Mouse (Mus musculus) left cerebral cortex, adult 11 months (tissue): ENCODE data around the gene Hoxd9.

ENCODE experiments used
- DNase-seq: peaks from one replicate; pipeline ENCODE4 v3.0.0; 2022; ENCODE audit warnings: low spot score

Gene Hoxd9

DNA sequence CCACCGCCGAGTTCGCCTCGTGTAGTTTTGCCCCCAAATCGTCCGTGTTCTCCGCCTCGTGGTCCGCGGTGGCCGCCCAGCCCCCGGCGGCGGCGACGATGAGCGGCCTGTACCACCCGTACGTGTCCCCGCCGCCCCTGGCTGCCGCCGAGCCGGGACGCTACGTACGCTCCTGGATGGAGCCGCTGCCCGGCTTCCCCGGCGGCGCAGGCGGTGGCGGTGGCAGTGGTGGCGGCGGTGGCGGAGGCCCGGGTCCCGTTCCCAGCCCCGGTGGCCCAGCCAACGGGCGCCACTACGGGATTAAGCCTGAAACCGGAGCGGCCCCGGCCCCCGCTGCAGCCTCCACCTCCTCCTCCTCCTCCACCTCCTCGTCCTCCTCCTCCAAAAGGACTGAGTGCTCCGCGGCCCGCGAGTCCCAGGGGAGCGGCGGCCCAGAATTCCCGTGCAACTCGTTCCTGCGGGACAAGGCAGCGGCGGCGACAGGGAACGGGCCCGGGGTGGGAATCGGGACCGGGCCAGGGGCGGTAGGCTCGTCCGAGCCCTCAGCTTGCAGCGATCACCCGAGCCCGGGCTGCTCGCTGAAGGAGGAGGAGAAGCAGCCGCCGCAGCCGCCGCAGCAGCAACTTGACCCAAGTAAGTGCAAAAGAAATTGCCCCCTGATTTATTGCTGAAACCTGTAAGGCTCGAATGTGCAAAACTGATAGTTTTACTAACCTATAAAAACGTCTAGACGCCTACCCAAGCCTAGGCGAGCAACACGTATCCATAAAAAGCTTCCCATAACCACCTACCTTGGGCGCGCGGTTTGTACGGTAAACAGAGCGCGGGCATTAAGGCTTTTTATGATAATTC lies 900 bp downstream of the Hoxd9 start:
- DNase-seq: no peak

- no peak for DNase-seq
Observed at GRCm38 (mm10) chr2:74699053-74699430, 1.5 kb downstream of the Hoxd9 start.

- no peak for DNase-seq
Observed at GRCm38 (mm10) chr2:74699664-74700545, 2.4 kb downstream of the Hoxd9 start.

GRCm38 (mm10) chr2:74700546-74701112 lies 3.1 kb downstream of the Hoxd9 start:
- DNase-seq: no peak

GRCm38 (mm10) chr2:74701949-74702819 lies 4.7 kb downstream of the Hoxd9 start:
- DNase-seq: peak; percentile 31

- DNase-seq: no peak
Observed at GRCm38 (mm10) chr2:74702820-74703219, 5.3 kb downstream of the Hoxd9 start.

- no peak for DNase-seq
Observed at GRCm38 (mm10) chr2:74703317-74703716, 5.8 kb downstream of the Hoxd9 start.

DNA sequence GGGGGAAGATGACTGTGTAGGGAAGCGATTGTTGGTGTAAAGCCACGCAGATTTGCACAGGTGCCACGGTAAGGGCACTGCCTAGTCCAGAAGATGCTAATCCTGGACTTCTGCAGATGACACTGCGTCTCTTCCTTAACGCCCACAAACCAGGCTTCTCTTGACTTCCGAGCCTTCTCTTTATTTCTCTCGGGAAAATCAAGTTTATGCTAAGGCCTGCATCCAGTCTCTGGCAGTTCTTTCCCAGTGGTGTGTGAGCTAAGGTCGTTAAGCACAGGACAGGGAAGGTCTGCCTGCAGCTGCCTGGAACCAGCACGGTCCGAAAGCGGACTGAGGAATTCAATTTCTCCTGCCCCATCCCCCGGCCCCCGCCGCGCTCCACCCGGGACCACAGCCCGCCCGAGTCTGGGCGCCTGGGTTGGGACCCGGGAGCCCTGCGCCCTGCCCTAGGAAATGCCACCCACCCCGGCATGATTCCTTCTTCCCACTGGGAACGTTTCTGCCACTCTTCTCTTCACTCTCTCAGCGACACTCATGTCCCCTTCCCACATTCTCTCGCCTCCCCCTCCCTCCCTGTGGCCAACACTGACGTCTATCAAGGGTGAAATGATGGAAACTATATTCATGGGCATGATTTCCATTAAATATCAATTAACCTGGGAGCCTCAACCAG lies 6.3 kb downstream of the Hoxd9 start:
- DNase-seq: no peak

- DNase-seq: no peak
Observed at GRCm38 (mm10) chr2:74704393-74704998, 7.0 kb downstream of the Hoxd9 start, which contains the start of gene Hoxd8. TSS of gene Hoxd8 (plus strand) at chr2:74704615.

- DNase-seq: no peak
Observed at GRCm38 (mm10) chr2:74704999-74705466, 7.5 kb downstream of the Hoxd9 start.

GRCm38 (mm10) chr2:74705467-74706089 lies 8.1 kb downstream of the Hoxd9 start:
- DNase-seq: no peak

DNA sequence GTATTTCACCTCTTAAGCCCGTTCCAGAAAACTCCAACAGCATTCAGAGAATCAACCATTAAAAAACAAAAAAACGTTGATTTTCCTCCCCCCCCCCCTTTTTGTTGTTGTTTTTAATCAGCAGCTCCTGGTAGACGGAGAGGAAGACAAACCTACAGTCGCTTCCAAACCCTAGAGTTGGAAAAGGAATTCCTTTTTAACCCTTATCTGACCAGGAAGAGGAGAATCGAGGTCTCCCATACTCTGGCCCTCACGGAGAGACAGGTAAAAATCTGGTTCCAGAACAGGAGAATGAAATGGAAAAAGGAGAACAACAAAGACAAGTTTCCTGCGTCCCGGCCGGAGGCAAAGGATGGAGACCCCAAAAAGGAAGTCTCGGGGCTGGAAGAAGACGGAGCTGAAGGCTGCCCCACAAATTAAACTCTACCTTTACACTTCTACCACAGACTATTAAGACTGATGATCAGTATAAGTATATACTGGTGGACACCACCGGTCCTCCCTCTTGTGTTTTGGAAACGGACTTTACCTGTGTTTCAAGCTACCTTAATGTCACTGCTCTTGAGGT lies 8.9 kb downstream of the Hoxd9 start:
- DNase-seq: no peak

DNA sequence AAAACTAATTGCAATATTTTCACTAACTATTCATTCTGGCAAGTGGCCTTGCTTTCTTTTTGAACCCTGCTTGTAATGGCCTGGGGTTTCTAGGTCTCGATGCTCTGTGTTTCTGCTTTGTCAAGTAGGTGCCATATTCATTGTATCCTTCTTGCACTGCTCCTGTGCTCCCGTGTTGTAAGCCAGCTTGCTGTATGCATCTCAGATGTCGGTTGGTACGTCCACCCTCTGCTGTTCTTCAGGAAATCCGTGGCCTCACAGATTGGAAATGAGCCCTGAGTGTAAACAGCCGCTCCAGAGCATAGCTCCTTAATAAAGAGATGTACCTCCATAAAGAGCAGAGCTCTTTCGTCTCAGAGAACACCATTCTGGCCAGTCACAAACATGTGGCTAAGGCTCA lies 10.1 kb downstream of the Hoxd9 start:
- DNase-seq: no peak

GRCm38 (mm10) chr2:74708676-74709075 lies 11.1 kb downstream of the Hoxd9 start:
- DNase-seq: no peak

GRCm38 (mm10) chr2:74709465-74710419 lies 12.2 kb downstream of the Hoxd9 start:
- no peak for DNase-seq

DNA sequence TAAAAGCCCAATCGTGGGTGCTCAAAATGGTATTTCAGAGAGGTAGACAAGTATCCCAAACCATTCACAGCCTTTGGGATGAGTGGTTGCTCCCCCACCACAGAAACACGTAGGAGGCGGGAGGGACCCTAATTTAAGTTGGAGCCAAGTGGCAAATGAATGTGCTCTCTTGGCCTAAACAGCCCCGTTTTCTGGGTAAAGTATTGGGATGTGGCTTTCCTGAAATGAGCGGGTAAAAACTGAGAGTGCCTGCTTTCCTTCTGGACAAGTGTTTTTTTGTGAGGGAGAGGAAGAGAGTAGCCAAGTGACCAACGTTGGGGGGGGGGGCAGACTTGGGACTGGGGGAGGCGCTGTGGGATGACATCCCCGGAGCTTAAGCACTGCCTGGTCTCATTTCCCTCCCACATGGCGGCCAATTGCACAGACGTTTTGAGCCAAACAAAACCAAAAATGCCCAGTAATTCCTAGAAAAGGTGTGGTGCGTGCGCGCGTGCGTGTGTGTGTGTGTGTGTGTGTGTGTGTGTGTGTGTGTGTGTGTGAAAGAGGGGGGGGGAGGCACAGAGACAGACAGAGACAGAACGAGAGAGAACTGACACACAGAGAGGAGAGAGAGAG lies 13.5 kb downstream of the Hoxd9 start:
- DNase-seq: no peak

DNA sequence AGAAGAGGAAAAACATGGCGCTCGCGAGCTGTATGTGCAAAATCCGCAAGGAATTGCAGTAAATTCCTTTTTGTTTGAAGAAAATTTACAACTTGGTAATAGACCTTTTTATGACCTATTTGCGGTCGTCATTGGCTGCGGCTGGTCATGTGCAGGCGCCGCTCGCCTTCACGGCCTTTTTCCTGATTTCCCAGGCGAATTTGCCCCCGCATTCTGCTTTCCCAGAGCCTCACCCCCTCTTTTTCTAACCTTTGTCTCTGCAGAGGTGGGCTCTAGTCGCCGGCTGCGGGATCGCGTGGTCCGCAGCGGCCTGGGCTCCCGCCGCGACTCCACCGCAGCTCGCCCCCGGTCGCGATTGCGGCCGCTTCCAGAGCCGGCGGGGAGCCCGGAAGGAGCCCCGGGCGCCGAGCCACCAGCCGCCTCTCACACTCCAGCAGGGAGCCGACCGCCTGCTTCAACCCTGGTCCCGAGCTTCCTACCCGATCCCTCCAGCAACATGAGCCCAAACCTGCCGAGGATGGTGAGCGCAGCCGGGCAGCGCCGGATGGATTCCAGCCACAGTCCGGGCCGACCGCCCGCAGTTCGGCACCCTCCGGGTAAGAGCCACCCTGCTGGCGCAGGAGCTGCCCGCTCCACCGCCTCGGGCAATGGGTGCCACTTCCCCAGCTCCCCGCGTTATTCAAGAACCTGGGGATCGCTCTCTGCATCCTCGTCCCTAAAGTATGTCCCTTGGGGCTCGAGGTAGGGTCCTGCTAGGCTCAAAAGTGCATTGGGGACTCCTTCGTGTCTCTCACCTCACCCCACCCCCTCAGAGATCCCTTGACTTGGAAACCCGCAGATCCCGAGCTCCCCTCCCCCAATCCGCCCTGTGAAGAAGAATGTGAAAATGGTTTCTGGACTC lies 14.4 kb downstream of the Hoxd9 start, which contains the start of the genes Hoxd3 and Hoxd4:
Gene Hoxd3, plus strand, starts transcription at position 207 of the 901 bp plus-strand sequence.
Gene Hoxd4, plus strand, starts transcription at position 209 of the 901 bp plus-strand sequence.
- DNase-seq: no peak
